Mouse (Mus musculus): Measurements from ENCODE around the gene Chst10.

DNA sequence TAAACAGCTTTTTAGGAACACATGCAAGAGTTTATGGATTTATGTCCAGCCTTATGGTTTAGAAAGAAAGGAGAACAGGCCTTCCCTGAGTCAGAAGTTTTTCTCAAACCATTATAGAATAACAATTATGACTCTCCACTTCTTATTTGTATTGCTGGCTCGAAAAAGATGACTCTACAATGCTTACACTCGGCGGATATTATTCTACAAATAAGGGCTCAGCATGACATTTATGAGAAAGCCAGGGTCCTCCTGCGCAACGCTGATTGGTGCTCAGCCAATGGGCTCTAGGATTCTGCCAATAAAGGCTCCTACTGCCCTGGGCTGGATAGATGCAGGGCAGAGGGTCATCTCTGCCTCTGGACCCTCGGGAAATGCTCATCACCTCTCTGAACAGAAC is 40.9 kb upstream of the Chst10 start, which contains the start of gene Nms:
- no peak for TF ChIP-seq CTCF (IDR thresholded peaks at IDR 0.05 in 2 of 3, conservative IDR thresholded peaks at IDR 0.05 in 1 of 3; ENCODE audit: control insufficient read depth in 1 of 3, insufficient read depth in 1 of 3, low read depth in 2 of 3, low read length in 3 of 3, poor library complexity in 1 of 3, severe bottlenecking in 1 of 3)
- no peak for TF ChIP-seq UBTF (IDR thresholded peaks at IDR 0.05; ENCODE audit: borderline replicate concordance, insufficient read depth, low read depth, low read length)
- no peak for TF ChIP-seq MAZ (IDR thresholded peaks at IDR 0.05; ENCODE audit: low read depth, low read length)
- TF ChIP-seq CHD1 (IDR thresholded peaks at IDR 0.05; ENCODE audit: low read depth, low read length) = no peak
- no peak for TF ChIP-seq ETS1 (IDR thresholded peaks at IDR 0.05; ENCODE audit: low read depth, low read length)
- no peak for TF ChIP-seq POLR2A (IDR thresholded peaks at IDR 0.05; ENCODE audit: control insufficient read depth in 1 of 2, insufficient read depth in 1 of 2, low read depth in 1 of 2, low read length in 2 of 2, poor library complexity in 1 of 2)
- no peak for TF ChIP-seq MEF2A (IDR thresholded peaks at IDR 0.05; ENCODE audit: extremely low read depth, insufficient replicate concordance, low read depth, low read length, poor library complexity, severe bottlenecking)
- no peak for TF ChIP-seq ZC3H11A (IDR thresholded peaks at IDR 0.05; ENCODE audit: low read depth, low read length)
- no peak for TF ChIP-seq USF2 (IDR thresholded peaks at IDR 0.05; ENCODE audit: borderline replicate concordance in 1 of 2, insufficient read depth in 1 of 2, low read depth in 1 of 2, low read length in 2 of 2)
